Mouse (Mus musculus): ENCODE measurements around the gene Gm20683. TPM values are rescaled to one million over a fixed set of nuclear protein-coding genes. Genes with fewer than 3 reads are reported as not detected.

Gene Gm20683
- total RNA-seq, 1 experiment from 2014 or later, result 3.7 TPM

Other genes with a start within 250 kb of the Gm20683 start
- not detected in 4 replicates for gene Gng13, start 124.6 kb downstream of the Gm20683 start, total RNA-seq (2023; ENCODE audit: inconsistent age)
- gene Chtf18, start 114.3 kb downstream of the Gm20683 start, total RNA-seq (2023; ENCODE audit: inconsistent age), result 6.4 to 12.4 TPM (median 8.6 TPM) in 4 replicates
- gene Rpusd1, start 114.1 kb downstream of the Gm20683 start, total RNA-seq (2023; ENCODE audit: inconsistent age), result 5.2 to 7.4 TPM (median 7.3 TPM) in 4 replicates
- gene Mslnl, start 105.7 kb downstream of the Gm20683 start, total RNA-seq (2023; ENCODE audit: inconsistent age), result not detected in 4 replicates
- gene Msln, start 87.4 kb downstream of the Gm20683 start, total RNA-seq (2023; ENCODE audit: inconsistent age), result 1.6 TPM in 1 of 4 replicates, not detected in the others
- 27.3 to 40.0 TPM (median 36.0 TPM) in 4 replicates for gene Narfl, start 68.0 kb downstream of the Gm20683 start, total RNA-seq (2023; ENCODE audit: inconsistent age)
- 16.0 to 24.2 TPM (median 19.1 TPM) in 4 replicates for gene Haghl, start 56.1 kb downstream of the Gm20683 start, total RNA-seq (2023; ENCODE audit: inconsistent age)
- not detected in 4 replicates for gene Ccdc78, start 55.2 kb downstream of the Gm20683 start, total RNA-seq (2023; ENCODE audit: inconsistent age)
- 46.3 to 58.4 TPM (median 50.0 TPM) in 4 replicates for gene Fam173a, start 48.9 kb downstream of the Gm20683 start, total RNA-seq (2023; ENCODE audit: inconsistent age)
- gene AC134908.4, start 46.1 kb downstream of the Gm20683 start, total RNA-seq (2023; ENCODE audit: inconsistent age), result 1.5 TPM in 1 of 4 replicates, not detected in the others
- 10.2 to 15.1 TPM (median 13.2 TPM) in 4 replicates for gene Metrn, start 44.6 kb downstream of the Gm20683 start, total RNA-seq (2023; ENCODE audit: inconsistent age)
- not detected in 4 replicates for gene Fbxl16, start 32.7 kb downstream of the Gm20683 start, total RNA-seq (2023; ENCODE audit: inconsistent age)
- 17.0 to 23.5 TPM (median 22.7 TPM) in 4 replicates for gene Wdr24, start 18.1 kb downstream of the Gm20683 start, total RNA-seq (2023; ENCODE audit: inconsistent age)
- 26.8 to 30.2 TPM (median 29.3 TPM) in 4 replicates for gene Jmjd8, start 12.9 kb downstream of the Gm20683 start, total RNA-seq (2023; ENCODE audit: inconsistent age)
- gene Stub1, start 8.4 kb downstream of the Gm20683 start, total RNA-seq (2023; ENCODE audit: inconsistent age), result 62.5 to 74.1 TPM (median 64.8 TPM) in 4 replicates
- gene Rhbdl1, start 4.5 kb downstream of the Gm20683 start, total RNA-seq (2023; ENCODE audit: inconsistent age), result 0.84 to 2.9 TPM (median 1.9 TPM) in 4 replicates
- gene Rhot2, start 3.1 kb upstream of the Gm20683 start, total RNA-seq (2023; ENCODE audit: inconsistent age), result 61.4 to 71.1 TPM (median 69.6 TPM) in 4 replicates
- gene Wdr90, start 19.7 kb upstream of the Gm20683 start, total RNA-seq (2023; ENCODE audit: inconsistent age), result 33.3 to 45.0 TPM (median 38.3 TPM) in 4 replicates
- 0.69 to 3.3 TPM (median 3.0 TPM) in 3 of 4 replicates, not detected in the other for gene Mcrip2, start 27.0 kb upstream of the Gm20683 start, total RNA-seq (2023; ENCODE audit: inconsistent age)
- 24.4 to 27.9 TPM (median 26.1 TPM) in 4 replicates for gene Mettl26, start 33.3 kb upstream of the Gm20683 start, total RNA-seq (2023; ENCODE audit: inconsistent age)
- 5.7 to 6.6 TPM (median 6.0 TPM) in 4 replicates for gene Wfikkn1, start 39.1 kb upstream of the Gm20683 start, total RNA-seq (2023; ENCODE audit: inconsistent age)
- 20.9 to 25.3 TPM (median 23.0 TPM) in 4 replicates for gene Rab40c, start 78.0 kb upstream of the Gm20683 start, total RNA-seq (2023; ENCODE audit: inconsistent age)
- gene Pigq, start 103.2 kb upstream of the Gm20683 start, total RNA-seq (2023; ENCODE audit: inconsistent age), result 75.7 to 84.9 TPM (median 77.1 TPM) in 4 replicates
- not detected in 4 replicates for gene Nhlrc4, start 103.2 kb upstream of the Gm20683 start, total RNA-seq (2023; ENCODE audit: inconsistent age)
- 0.21 TPM in 1 of 4 replicates, not detected in the others for gene A930017K11Rik, start 110.8 kb upstream of the Gm20683 start, total RNA-seq (2023; ENCODE audit: inconsistent age)
- gene Capn15, start 144.0 kb upstream of the Gm20683 start, total RNA-seq (2023; ENCODE audit: inconsistent age), result 35.7 to 39.1 TPM (median 38.2 TPM) in 4 replicates
- 9.1 to 12.2 TPM (median 10.4 TPM) in 4 replicates for gene Rab11fip3, start 227.8 kb upstream of the Gm20683 start, total RNA-seq (2023; ENCODE audit: inconsistent age)
- gene Decr2, start 248.6 kb upstream of the Gm20683 start, total RNA-seq (2023; ENCODE audit: inconsistent age), result 4.8 to 6.3 TPM (median 5.3 TPM) in 4 replicates

Measured in B cell, adult (primary cell).